Mouse (Mus musculus) frontal cortex, postnatal 14 days (tissue): ENCODE measurements around the gene Acot2.
A peak's percentile ranks its signal among the peaks of the same experiment; 100 is the strongest.
"Not testable (repeated sequence)": the region's sequence is repeated elsewhere in the genome, so short reads cannot be mapped to it uniquely, and the experiment has no call there.

Experiments
- DNase-seq, 2 experiments: peaks; one replicate each; pipeline ENCODE4 v3.0.0; 2022; ENCODE audit warnings: low spot score in 2 of 2

Acot2 gene

DNA sequence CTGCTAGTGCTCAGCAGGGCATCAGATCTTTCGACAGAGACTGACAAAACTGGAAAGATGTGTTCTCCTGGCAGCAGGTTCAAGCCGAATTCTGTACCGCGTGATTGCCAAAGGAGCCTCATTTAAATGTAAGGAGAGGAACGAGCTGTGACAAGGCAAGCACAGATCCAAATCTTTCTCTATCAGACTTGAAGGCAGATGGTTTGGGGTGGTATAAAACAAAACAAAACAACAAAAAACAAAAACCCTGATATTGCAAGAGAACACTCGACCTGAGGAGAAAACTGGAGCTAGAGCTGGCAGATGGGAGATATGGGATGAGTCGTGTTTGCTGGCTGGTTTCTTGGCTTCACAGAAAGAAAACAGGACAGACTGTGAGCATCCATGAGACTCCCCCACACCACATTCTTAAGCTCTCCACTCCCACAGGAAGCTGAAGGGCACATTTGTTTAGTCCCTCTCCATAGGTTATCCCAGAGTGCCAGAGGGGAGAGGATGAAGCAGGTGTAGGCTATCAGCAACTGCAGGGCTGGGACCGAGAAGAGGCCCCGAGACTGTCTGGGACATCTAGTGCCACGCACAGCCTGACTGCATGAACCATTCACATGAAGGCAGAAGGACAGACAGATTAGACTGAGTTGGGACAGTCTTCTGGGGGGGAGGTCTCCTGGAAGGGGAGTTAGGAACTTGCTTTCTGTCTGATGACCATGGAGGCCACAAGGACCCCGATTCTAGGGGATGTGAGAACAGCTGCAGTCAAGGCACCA lies 10.9 kb downstream of the Acot2 start:
- no peak for DNase-seq

DNA sequence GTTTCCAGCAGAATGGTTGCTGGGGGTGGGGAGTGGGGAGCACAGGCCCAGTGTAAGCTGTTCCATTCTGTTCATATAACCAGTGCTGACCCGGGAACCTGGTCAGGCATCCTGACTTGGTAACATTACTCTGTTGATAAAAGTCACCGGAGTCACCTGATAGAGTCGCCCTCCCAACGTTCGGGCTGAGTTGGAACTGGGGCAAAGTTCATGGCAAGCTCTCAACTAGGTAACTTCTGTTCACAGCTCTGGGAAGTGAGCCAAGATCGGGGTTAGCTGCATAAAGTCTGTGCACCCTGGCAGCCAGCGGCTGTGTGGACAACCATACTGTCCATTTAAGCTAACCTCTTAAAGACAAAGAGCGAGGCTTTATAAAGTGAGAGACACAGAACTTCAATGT lies 11.6 kb downstream of the Acot2 start:
- not testable (repeated sequence) for DNase-seq

DNA sequence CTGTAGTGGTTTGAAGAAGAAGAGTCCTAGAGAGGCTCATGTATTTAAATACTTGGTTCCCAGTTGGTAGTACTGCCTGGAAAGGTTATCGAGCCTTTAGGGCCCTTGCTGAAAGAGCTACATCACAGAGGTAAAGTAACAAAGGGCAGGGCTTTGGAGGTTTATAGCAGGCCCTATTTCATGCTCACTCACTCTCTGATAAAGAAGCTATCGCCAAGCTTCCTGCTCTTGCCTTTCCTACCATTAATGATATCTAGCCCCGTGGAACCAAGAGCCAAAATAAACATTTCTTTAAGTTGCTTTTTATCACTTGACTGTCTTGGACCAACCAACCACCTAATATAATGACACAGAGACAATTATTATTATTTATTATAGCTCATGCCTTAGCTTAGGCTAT lies 12.8 kb downstream of the Acot2 start:
- DNase-seq, result no peak

DNA sequence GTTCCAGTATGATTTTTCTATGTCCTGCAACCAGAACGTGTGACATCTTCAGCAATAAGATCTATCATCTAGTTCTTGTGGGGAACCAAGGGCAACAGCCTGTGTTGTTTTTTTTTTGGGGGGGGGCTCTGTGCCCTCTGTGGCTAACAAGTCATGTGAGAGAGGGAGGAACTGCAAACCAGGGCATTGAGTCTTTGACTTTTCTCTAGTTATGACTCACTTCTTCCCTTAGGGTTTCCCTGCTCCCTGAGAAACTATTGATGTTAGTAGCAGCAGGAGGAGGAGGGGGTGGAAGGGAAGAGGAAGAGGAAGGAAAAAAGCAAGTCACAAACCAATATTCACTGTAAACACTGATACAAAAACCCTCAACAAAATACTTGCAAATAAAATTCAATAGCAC lies 16.2 kb downstream of the Acot2 start:
- no peak for DNase-seq

DNA sequence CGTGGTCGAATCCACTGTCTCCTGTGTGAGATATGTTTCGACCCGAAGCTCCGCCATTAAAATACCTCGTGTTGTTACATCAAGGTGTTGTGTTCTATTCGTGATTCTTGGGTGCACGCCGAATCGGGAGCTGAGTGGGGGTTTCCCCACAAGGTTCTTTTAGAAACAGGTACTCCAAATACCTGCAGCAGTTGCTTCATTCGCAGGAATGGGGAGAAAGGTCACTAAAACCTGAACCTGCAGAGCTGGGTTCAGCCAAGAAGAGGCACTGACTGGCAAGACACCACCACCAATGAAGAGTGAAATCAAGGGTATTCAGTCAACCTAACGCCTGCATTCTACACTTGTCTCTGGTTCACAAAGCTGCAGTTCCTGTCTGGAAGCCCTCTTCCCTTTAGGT lies 20.6 kb downstream of the Acot2 start:
- DNase-seq, result no peak

DNA sequence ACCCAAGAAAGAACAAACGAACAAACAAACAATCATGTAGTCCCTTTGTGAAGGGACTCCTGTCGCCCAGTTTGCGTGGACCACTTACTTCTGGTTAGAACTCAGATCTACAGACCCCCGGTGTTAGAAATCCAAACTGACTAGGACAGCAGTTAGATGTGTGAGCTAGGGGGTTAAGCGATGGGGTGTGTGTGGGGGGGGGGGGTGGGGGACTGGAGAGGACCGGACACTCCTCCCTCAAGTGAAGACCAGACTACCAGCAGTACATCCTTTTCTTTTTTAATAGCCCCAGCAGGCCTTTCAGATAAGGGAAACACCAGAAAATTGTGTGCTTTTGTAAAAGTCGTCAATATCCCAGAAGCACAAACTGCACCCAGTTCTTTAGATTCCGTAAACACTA lies 21.1 kb downstream of the Acot2 start:
- DNase-seq, result no peak

DNA sequence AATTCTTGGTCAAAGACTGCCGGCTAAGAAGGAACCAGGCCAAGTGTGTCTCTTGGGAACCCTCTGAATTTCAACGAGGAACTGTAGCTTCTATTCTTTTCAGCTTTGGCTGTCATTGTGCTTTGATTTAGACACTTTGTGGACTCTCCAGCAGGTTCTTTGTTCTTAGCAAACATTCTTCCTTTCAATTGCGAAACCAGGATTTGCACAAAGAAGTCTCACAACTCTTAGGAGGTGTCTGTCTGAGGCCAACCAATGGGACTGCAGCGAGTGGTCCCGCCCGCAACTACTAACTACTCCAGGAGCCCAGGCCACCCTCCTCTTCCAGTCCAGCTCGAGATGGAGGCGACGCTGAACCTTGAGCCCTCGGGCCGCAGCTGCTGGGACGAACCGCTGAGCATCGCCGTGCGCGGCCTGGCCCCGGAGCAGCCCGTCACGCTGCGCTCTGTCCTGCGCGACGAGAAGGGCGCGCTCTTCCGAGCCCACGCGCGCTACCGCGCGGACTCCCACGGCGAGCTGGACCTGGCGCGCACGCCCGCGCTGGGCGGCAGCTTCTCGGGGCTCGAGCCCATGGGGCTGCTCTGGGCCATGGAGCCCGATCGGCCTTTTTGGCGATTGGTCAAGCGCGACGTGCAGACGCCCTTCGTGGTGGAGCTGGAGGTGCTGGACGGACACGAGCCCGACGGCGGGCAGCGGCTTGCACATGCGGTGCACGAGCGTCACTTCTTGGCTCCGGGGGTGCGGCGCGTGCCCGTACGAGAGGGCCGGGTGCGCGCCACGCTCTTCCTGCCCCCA lies 21.7 kb downstream of the Acot2 start, which contains the start of gene Acot1:
Gene Acot1 (plus strand): TSS at position 320 of the 795 bp plus-strand sequence.
- DNase-seq, result peak in 1 of 2 experiments; percentile 44

DNA sequence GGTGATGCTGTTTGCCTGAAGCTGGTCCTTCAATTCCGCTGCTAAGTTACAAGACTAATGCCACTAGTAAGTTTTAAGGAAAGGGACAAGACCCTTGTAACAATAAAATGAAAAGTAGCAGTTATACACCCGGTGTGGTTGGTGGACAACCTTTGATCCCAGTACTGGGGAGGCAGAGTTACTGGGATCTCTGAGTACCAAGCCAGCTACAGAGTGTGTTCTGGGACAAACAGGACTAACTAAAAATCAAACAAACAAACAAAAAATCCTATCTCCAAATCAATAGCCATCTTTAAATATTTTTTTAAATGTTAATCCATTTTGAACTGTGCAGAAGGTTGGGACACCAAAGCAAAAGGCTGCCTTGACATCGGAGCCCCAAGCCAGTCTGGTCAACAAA lies 22.5 kb downstream of the Acot2 start:
- DNase-seq, result no peak

DNA sequence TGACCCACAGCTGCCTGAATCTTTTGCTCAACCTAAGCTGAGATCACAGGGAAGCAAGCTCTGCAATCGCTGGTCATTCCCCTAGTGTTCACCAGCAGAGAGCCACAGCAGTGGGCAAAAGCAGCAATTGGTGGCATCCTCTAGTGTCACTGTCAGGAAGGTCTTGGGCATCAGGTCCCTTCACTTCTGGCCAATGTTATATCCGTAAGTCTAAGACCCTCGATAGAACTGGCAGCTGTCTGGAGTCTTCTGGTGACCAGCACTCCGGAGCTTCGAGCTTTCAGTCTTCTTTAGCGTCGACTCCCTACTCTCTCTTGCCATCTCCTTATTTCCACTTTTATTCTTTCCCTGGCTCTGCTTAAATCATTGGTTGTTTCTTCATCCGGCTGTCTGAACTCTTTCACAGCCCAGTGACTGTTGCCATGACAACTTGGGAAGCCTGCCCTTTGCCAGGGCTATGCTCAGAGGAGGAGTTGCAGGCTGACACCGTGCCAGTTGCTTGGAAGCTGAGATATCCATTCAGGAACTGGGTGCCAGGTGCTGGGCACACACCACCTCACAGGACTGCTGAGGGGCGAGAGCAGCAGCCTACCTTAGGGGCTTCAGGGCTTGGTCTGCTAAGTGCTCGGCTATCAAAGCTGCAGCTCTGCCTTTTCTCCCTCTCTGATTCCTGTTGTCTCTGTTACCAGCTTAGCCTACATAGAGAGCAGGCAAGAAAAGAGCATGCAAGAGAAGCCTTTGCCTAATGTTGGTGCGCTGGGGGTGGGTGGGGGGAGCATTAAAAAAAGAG lies 23.8 kb downstream of the Acot2 start:
- DNase-seq, result peak; percentile 56 to 66

DNA sequence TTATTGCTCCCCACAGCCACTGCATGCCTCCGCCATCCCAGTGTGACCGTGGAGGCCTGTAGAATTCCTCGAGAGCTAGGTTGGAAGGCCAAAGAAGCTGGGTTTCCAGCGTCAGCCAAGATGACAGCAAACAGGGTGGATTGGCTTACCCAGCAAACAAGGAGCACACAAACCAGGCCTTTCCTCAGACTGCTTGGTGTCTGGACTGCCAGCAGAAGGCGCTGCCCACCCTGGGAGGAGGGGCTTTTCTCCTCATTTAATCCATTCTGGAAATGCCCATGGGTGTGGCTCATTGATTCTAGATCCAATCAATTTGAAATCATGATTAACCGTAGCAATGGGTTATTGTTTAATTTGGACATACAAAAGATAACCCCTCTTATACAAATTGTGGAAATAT lies 25.5 kb downstream of the Acot2 start:
- no peak for DNase-seq

DNA sequence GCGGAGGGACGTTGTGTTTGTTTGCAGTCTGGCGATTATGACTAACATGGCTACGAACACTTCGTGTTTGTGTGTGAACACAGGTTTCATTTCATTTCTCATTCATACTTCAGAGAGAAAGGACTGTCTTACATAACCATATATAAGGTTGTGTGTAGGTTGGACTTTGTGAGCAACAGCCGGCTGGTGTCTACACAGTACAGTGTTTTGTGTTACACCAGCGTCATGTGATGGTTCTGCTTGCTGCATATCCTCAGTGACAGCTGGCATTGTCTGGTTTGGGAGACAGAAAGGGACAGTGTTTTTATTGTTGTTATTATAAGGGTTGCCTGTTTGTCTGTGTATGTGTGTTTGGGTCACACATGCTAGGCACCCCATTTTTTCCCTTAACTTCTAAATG lies 26.0 kb downstream of the Acot2 start:
- no peak for DNase-seq

DNA sequence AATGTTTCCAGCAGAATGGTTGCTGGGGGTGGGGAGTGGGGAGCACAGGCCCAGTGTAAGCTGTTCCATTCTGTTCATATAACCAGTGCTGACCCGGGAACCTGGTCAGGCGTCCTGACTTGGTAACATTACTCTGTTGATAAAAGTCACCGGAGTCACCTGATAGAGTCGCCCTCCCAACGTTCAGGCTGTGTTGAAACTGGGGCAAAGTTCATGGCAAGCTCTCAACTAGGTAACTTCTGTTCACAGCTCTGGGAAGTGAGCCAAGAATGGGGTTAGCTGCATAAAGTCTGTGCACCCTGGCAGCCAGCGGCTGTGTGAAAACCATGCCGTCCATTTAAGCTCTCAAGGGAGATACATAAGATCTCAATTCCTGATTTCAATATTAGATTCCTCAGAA lies 32.9 kb downstream of the Acot2 start:
- not testable (repeated sequence) for DNase-seq

DNA sequence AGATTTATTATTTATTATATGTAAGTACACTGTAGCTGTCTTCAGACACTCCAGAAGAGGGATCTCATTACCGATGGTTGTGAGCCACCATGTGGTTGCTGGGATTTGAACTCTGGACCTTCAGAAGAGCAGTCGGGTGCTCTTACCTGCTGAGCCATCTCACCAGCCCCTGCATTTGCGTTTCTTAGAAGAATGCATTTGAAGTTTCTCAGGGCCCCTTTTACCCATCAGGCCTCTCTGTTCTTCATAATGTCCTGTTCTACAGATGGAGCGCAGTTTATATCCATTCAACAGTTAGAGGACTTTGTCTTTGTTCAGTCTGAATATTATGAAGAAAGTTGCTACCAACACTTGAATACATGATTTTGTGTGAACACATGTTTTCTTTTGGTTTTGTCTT lies 34.6 kb downstream of the Acot2 start:
- not testable (repeated sequence) for DNase-seq

DNA sequence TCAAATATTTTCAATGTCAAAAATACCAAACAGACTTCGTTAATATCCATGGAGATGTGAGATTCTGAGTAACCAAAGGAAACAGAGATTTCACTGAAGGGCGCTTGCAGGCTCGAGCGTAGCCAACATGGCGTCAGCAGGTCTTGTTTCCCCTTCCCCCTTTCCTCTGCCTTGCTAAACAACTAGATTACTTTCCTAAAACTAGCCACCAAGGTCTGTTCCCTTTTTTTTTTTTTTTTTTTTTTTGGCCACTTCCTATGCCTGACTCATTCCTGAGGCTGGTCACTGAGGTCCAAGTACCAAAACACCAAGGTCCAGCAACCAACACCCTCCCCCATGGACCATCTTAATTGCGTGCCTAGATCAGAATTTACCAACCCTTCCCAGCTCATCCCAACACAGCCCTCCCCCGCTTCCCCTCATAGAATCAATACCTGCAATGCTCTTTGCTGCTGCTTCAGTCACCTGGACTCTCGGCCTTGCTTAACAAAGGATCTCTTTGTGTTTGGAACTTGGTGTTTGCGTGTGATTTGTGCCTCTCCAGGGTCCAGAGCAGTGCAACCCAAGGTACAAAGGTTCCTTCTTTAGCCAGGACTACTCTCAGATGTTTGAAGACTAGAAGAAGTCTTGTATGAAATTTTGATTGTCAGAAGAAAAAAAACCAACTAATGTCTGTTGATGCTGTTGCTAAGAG lies 35.5 kb downstream of the Acot2 start:
- DNase-seq, result no peak

DNA sequence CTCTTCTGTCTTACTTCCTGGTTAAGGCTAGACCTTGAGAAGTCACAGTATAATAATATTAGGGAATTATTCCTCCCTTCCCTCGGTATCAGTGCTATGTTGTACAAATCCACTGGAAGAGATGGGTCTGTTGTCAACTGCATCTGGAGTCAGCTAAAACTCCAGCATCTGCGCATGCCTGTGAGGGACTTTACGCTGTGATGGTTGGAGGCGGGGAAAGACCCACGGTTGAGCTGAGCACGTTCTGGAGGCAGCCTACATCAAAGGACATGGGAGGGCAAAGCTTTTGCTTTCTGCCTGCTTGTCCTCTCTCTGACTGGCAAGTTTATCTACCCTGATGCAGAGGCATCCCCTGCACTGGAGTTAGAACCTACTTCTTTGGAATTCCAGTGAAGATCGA lies 38.2 kb downstream of the Acot2 start:
- no peak for DNase-seq

DNA sequence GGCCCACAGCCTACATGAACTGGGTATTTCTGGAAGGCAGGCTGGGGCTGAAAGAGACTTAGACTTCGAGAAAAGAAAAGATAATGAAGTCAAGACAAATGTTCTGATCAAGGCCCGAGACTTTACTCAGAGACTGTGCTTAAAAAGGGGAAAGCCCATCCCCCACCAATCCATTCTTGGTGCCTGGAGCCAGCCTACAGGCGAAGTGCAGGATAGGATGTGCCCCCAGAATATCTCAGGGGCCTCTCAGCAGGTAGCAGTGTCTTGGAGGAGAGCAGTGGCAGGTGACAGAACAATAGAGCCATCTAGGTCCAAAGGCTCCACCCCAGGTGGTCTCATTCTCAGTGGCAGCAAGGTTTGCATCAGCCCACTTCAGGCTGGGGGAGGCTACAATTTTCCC lies 40.7 kb downstream of the Acot2 start:
- not testable (repeated sequence) for DNase-seq

DNA sequence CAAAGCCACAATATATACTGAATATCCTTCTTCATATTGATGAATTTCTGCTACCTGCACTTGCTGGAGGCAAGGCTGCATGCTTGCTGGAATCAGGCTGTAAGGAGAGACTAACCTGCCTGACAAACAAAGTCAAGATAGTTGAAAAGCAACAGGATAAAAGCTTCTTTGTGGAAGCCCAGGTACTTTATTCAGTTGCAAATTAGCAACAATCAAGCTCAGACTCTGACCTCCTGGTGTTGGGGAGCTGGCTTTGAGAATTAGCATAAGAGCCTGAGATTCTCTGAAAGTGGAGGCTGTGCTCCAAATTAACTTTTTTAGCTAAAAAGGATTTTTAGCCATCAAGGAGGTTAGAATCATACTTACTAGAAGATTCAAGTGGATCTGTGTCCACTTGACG lies 41.4 kb downstream of the Acot2 start:
- DNase-seq, result not testable (repeated sequence)

DNA sequence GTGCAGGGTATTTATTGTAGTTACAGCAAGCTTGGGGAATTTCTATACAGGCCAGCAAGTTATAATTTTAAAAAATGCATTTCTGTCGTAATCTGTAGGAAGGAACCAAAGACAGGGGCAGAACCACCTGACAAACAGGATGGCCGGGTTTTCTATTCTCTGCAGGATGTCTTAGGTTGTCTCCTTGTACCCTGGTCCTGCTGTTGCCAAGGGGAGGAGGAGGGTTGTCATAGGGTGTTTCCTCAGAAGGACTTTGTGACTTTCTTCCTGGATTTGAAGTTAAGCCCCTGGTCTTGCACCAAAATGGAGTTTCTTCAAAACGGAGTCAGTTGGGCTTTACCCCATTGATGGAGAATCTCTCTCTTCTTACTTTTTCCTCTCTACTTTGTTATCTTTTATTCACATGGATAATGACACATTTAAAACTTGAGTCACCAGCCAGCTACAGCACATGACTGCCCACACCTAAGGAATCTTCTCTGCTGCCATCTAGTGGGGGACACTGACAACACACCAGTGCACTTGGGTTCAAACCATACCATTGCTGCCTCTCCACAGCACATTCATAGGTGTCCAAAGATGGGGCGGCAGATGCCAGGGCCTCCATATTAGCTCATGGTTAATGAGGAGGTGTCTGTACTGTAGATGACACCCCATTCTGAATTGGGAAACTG lies 43.1 kb downstream of the Acot2 start:
- peak in 1 of 2 experiments; percentile 68 for DNase-seq

DNA sequence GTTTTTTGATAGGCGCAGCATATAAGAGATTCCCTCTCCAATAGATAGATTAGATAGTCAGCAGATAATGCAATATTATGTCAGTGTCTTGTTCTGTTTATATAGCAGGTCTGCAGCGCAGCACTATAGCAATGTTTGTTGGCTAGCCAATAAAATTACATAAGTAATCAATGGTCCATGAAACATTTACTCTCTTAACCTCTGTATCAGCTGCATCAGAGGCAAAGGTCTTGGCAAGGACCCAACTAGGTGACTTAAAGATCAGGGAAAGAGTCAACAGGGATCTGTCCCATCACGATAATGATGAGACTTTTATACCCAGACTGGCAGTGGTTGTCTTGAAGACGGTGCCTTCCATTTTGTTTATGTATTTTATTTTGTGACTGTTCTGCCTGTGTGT lies 45.2 kb downstream of the Acot2 start:
- no peak for DNase-seq

DNA sequence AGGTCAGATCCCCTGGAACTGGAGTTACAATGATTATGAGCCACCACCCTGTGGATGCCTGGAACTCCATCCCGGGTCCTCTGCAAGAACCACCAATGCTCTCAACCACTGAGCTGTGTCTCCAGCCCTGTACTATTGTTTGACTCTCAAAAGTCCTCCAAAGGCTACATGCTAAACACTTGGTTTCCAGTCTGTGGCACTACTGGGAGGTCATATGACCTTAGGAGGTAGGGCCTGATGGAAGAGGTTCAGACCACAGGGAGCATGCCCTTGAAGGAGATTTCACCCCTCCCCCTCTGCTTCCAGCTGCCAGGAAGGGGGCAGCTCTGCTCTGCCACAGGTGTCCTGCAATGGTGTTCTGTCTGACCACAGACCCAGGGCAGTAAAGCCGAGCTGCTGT lies 45.6 kb downstream of the Acot2 start:
- not testable (repeated sequence) for DNase-seq

DNA sequence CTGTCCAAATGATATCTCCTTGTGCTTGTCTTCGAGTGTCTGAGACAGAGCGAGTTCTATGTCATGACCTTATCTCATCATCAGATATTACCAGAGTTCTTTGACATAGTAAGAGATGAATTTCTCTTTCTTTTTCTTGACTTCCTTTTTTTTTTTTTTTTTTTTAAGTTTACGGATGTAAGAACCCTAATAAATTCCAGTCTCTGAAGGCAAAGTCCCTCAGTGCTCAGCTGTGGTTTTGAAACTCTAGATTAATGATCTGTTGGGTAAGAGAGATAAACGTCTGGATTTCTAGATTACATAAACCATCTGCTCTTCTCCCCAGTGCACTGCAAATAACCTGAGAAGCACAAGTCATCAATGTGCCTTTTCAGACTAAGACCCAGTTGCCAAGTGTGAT lies 46.4 kb downstream of the Acot2 start:
- DNase-seq, result no peak
